Mouse (Mus musculus) CH12.LX (cell line): Measurements from ENCODE around the gene Slc5a12.

Experiments used
- BHLHE40 ChIP-seq: IDR thresholded peaks from 2 replicates; pipeline ENCODE4 v1.6.1; 2011; ENCODE audit warnings: mild to moderate bottlenecking, low read depth, low read length, improper control_type of control experiment
- CTCF ChIP-seq, 2 experiments: IDR thresholded peaks in 1 of 2; conservative IDR thresholded peaks in 1 of 2; 2 replicates each; pipeline ENCODE4 v1.5.1; 2011 to 2012; ENCODE audit warnings: low read depth in 2 of 2, low read length in 2 of 2, improper control_type of control experiment in 1 of 2, inconsistent platforms in 1 of 2, mild to moderate bottlenecking in 1 of 2, moderate library complexity in 1 of 2
- EP300 ChIP-seq: IDR thresholded peaks from 2 replicates; pipeline ENCODE4 v1.6.1; 2011; ENCODE audit warnings: low read length, improper control_type of control experiment
- MAX ChIP-seq: IDR thresholded peaks from 2 replicates; pipeline ENCODE4 v1.6.1; 2011; ENCODE audit warnings: low read length, improper control_type of control experiment
- PAX5 ChIP-seq: IDR thresholded peaks from 2 replicates; pipeline ENCODE4 v1.6.1; 2012; ENCODE audit warnings: low read length, inconsistent platforms, mixed read lengths
- POLR2A ChIP-seq: IDR thresholded peaks from 2 replicates; pipeline ENCODE4 v1.6.1; 2011; ENCODE audit warnings: low read depth, mild to moderate bottlenecking, improper control_type of control experiment, low read length
- POLR2AphosphoS2 ChIP-seq: IDR thresholded peaks from 2 replicates; pipeline ENCODE4 v1.6.1; 2011; ENCODE audit warnings: low read depth, low read length, improper control_type of control experiment
- SMC3 ChIP-seq: IDR thresholded peaks from 2 replicates; pipeline ENCODE4 v1.6.1; 2011; ENCODE audit warnings: low read depth, low read length, improper control_type of control experiment
- TCF12 ChIP-seq: IDR thresholded peaks from 2 replicates; pipeline ENCODE4 v1.6.1; 2014; ENCODE audit warnings: low read depth, mild to moderate bottlenecking, inconsistent platforms, low read length, improper control_type of control experiment
- USF1 ChIP-seq: IDR thresholded peaks from 2 replicates; pipeline ENCODE4 v1.6.1; 2014; ENCODE audit warnings: low read depth, mild to moderate bottlenecking, inconsistent platforms, low read length, improper control_type of control experiment
- ZKSCAN1 ChIP-seq: IDR thresholded peaks from 2 replicates; pipeline ENCODE4 v1.6.1; 2012; ENCODE audit warnings: low read depth, inconsistent platforms, low read length, improper control_type of control experiment, borderline replicate concordance

DNA sequence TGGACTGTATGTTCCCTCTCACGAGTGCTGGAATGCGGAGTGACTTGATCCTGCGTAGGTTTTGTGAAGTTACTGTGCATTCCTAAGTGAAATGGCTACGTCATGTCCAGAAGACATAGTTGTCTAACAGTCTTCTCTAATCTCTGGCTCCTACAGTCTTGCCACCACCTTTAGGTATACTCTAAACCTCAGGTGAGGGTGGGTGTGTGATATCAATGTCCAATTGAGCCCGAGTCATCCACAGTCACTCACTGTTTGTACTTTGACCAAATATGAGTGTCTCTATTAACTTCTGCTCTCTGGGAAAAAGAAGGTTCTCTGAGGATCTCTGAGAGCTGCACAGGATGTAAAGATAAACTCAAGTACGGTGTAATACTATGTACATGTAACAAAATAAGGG, 10.4 kb upstream of the Slc5a12 start:
- TF ChIP-seq POLR2AphosphoS2, result no peak
- TF ChIP-seq TCF12, result no peak
- no peak for TF ChIP-seq MAX
- no peak for TF ChIP-seq SMC3
- TF ChIP-seq ZKSCAN1, result no peak
- TF ChIP-seq EP300, result no peak
- no peak for TF ChIP-seq PAX5
- no peak for TF ChIP-seq POLR2A
- TF ChIP-seq CTCF (conservative IDR thresholded peaks at IDR 0.05 in 1 of 2, IDR thresholded peaks at IDR 0.05 in 1 of 2; ENCODE audit: low read depth in 2 of 2, low read length in 2 of 2), result no peak
- TF ChIP-seq BHLHE40, result no peak
- no peak for TF ChIP-seq USF1
